Mouse (Mus musculus) cerebellum, adult 2 months (tissue): ENCODE measurements around the gene Ltbr. TPM values are rescaled to one million over a fixed set of nuclear protein-coding genes. Genes with fewer than 3 reads are reported as not detected.
A peak's percentile ranks its signal among the peaks of the same experiment; 100 is the strongest.

ENCODE experiments used
- DNase-seq, 2 experiments: peaks; one replicate each; pipeline ENCODE4 v3.0.0; 2021
- H3K27ac ChIP-seq: fragments of 200-500 bp; 2 replicates; pipeline ENCODE4 v1.5.1; 2012; ENCODE audit warnings: low read length, control low read depth, inconsistent platforms; ENCODE audit not compliant: insufficient read depth
- H3K27me3 ChIP-seq: fragments of 200-500 bp; 2 replicates; pipeline ENCODE4 v1.6.1; 2012; ENCODE audit warnings: inconsistent platforms, mild to moderate bottlenecking, low read length, moderate library complexity; ENCODE audit not compliant: control insufficient read depth, insufficient read depth
- H3K4me1 ChIP-seq: fragments of 200-500 bp; 2 replicates; pipeline ENCODE4 v1.6.1; 2011; ENCODE audit warnings: low read length; ENCODE audit not compliant: control insufficient read depth, insufficient read depth
- H3K4me3 ChIP-seq: fragments of 200-500 bp; replicated peaks from 2 replicates; pipeline ENCODE3; 2011; ENCODE audit warnings: mild to moderate bottlenecking, low read depth, low read length, control low read depth; ENCODE audit not compliant: insufficient read depth
- CTCF ChIP-seq: fragments of 200-500 bp; IDR thresholded peaks from 2 replicates; pipeline ENCODE4 v1.5.1; 2011; ENCODE audit warnings: low read depth, mild to moderate bottlenecking, control low read depth, low read length, moderate library complexity, borderline replicate concordance; ENCODE audit not compliant: insufficient read depth
- POLR2A ChIP-seq: fragments of 200-500 bp; IDR thresholded peaks from 2 replicates; pipeline ENCODE4 v1.6.1; 2011; ENCODE audit warnings: low read length, control low read depth, borderline replicate concordance; ENCODE audit not compliant: insufficient read depth
- WGBS: fragments of 180-500 bp; shearing (Covaris S2); methylation state at CpG from one replicate; pipeline ENCODE4 v1.1.7; 2018; 5-methylcytosine and 5-hydroxymethylcytosine counted together
- polyA plus RNA-seq: library from polyadenylated mRNA; depleted of rRNA; stranded (reverse); fragments of >200 nt; gene quantifications from 2 replicates; pipeline ENCODE4 v1.2.3, GENCODE M21; 2012

The Ltbr gene
- polyA plus RNA-seq, 1 experiment, result 12.5 TPM

GRCm38 (mm10) chr6:125355197-125355741 lies 41.6 kb upstream of the Ltbr start:
- no peak for TF ChIP-seq POLR2A
- TF ChIP-seq CTCF, result no peak
- no peak for DNase-seq
- peaks cover 7% of the 10 kb centered on the region for H3K4me1 ChIP-seq
- no peaks in the 10 kb centered on the region for H3K27me3 ChIP-seq
- no peak overlapping the region for H3K4me3 ChIP-seq
- WGBS, result 13% methylated on average over 10 of the region's 10 CpGs
- H3K27ac ChIP-seq, result no peak overlapping the region

- H3K27ac ChIP-seq, result 0 out of 2 replicates have a peak overlapping the region, but pooled peaks have one; percentile 30
These were observed 40.9 kb upstream of the Ltbr start for GRCm38 (mm10) chr6:125354352-125355151.

GRCm38 (mm10) chr6:125353655-125354054 lies 40.0 kb upstream of the Ltbr start:
- TF ChIP-seq CTCF, result no peak
- TF ChIP-seq POLR2A, result no peak
- 86% methylated on average over 4 of the region's 4 CpGs for WGBS
- peaks cover 7% of the 10 kb centered on the region for H3K4me1 ChIP-seq

More at GRCm38 (mm10) chr6:125354352-125355151, 40.9 kb upstream of the Ltbr start:
- WGBS, result 27% methylated on average over 14 of the region's 14 CpGs
- TF ChIP-seq CTCF (no peak), POLR2A (no peak)
- H3K4me3 ChIP-seq, result peak overlapping the region; percentile 6
- peak in 1 of 2 experiments; percentile 23 for DNase-seq
- H3K4me1 ChIP-seq, result peaks cover 7% of the 10 kb centered on the region
- no peaks in the 10 kb centered on the region for H3K27me3 ChIP-seq

GRCm38 (mm10) chr6:125353221-125353620 lies 39.5 kb upstream of the Ltbr start:
- 88% methylated on average over 11 of the region's 11 CpGs for WGBS
- peaks cover 7% of the 10 kb centered on the region for H3K4me1 ChIP-seq
- no peak overlapping the region for H3K4me3 ChIP-seq
- no peak overlapping the region for H3K27ac ChIP-seq
- DNase-seq, result no peak
- TF ChIP-seq CTCF, result no peak
- no peak for TF ChIP-seq POLR2A
- H3K27me3 ChIP-seq, result no peaks in the 10 kb centered on the region; the same call in 1 of the 2 replicates

More at GRCm38 (mm10) chr6:125353655-125354054, 40.0 kb upstream of the Ltbr start:
- Histone ChIP-seq H3K27ac (no peak overlapping the region), H3K4me3 (no peak overlapping the region), H3K27me3 (no peaks in the 10 kb centered on the region; the same call in 1 of the 2 replicates)
- DNase-seq, result no peak

- 65% methylated on average over 4 of the region's 4 CpGs for WGBS
These were observed 39.1 kb upstream of the Ltbr start for GRCm38 (mm10) chr6:125352811-125353210.

GRCm38 (mm10) chr6:125352046-125352384 lies 38.3 kb upstream of the Ltbr start:
- no peak for DNase-seq
- Histone ChIP-seq H3K27me3 (no peaks in the 10 kb centered on the region; the same call in 1 of the 2 replicates), H3K4me3 (no peak overlapping the region), H3K4me1 (peaks cover 7% of the 10 kb centered on the region), H3K27ac (no peak overlapping the region)
- TF ChIP-seq CTCF, result no peak
- no peak for TF ChIP-seq POLR2A
- WGBS, result 77% methylated on average over 5 of the region's 5 CpGs

More at GRCm38 (mm10) chr6:125352811-125353210, 39.1 kb upstream of the Ltbr start:
- Histone ChIP-seq H3K4me3 (no peak overlapping the region), H3K4me1 (peaks cover 7% of the 10 kb centered on the region), H3K27me3 (no peaks in the 10 kb centered on the region; the same call in 1 of the 2 replicates), H3K27ac (no peak overlapping the region)
- no peak for TF ChIP-seq POLR2A
- DNase-seq, result no peak

- TF ChIP-seq POLR2A (no peak), CTCF (no peak)
- WGBS, result 86% methylated on average over 8 of the region's 8 CpGs
- no peak for DNase-seq
- Histone ChIP-seq H3K4me1 (peaks cover 7% of the 10 kb centered on the region), H3K27ac (no peak overlapping the region), H3K4me3 (no peak overlapping the region), H3K27me3 (no peaks in the 10 kb centered on the region; the same call in 1 of the 2 replicates)
These were observed 37.8 kb upstream of the Ltbr start for GRCm38 (mm10) chr6:125351368-125352045.

GRCm38 (mm10) chr6:125350995-125351324 lies 37.3 kb upstream of the Ltbr start:
- WGBS, result 100% methylated on average over 2 of the region's 2 CpGs
- no peak for DNase-seq
- no peak for TF ChIP-seq POLR2A
- TF ChIP-seq CTCF, result no peak
- H3K27me3 ChIP-seq, result no peaks in the 10 kb centered on the region; the same call in 1 of the 2 replicates
- H3K4me3 ChIP-seq, result no peak overlapping the region
- H3K27ac ChIP-seq, result no peak overlapping the region
- H3K4me1 ChIP-seq, result peaks cover 7% of the 10 kb centered on the region
